In the genomic region with DNA sequence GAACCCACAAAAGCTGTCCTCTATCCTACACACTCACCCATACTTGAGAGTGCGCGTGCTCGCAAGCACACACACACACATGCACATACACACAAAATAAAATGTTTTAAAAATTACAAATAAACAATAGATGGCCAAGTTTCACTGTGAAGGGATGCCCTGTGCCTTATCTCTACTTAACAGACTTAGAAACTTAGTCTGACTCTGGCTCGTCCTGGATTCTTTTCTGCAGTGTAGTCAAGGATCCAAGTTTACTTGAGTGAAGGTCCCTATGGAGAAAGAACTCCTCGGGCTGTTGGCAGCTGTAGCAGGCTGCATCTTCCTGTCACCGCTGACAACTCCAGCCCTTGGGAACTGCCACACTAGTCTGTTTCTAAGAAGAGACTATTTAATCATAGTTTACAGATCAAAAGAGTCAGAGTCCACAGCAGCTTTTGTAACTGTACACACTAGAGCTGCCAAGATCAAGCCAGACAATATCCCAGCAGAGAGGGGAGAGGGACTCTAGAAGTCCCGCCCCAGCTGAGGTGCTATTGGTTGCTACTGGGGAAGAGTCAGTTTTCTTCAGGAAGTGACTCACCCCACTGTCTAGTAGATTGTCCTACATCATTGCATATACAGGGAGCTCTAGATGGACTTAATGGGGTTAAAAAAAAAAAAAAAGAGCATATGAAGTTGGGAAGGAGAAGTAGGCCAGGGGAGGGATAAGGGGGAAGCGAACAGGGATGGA, we compare ENCODE assay signal across 8 mouse cellular contexts. TPM values are rescaled to one million over a fixed set of nuclear protein-coding genes. Genes with fewer than 3 reads are reported as not detected.
DNase-seq lines count a peak whose midpoint lies in the region; ATAC-seq lines count a peak whose summit lies in the region.

No protein-coding gene starts in this region.

- H3K4me1 ChIP-seq in embryonic facial prominence, embryonic 11.5 days (ENCODE audit: control insufficient read depth, insufficient read depth, low read length), result no peaks in the 10 kb centered on the region
- peaks cover 11% of the 10 kb centered on the region for H3K4me1 ChIP-seq in embryonic facial prominence, embryonic 10.5 days
- no peaks in the 10 kb centered on the region for H3K4me1 ChIP-seq in kidney, embryonic 15.5 days
- peaks cover 52% of the 10 kb centered on the region for H3K4me1 ChIP-seq in megakaryocyte, embryonic 14.5 days
- no peaks in the 10 kb centered on the region for H3K4me1 ChIP-seq in midbrain, embryonic 13.5 days (replicated peaks)

- H3K36me3 ChIP-seq in embryonic facial prominence, embryonic 11.5 days (replicated peaks; ENCODE audit: control insufficient read depth, insufficient read depth, low read depth, low read length), result no peaks in the 10 kb centered on the region
- no peaks in the 10 kb centered on the region for H3K36me3 ChIP-seq in embryonic facial prominence, embryonic 10.5 days (replicated peaks)
- H3K36me3 ChIP-seq in kidney, embryonic 15.5 days, result no peaks in the 10 kb centered on the region
- no peaks in the 10 kb centered on the region for H3K36me3 ChIP-seq in megakaryocyte, embryonic 14.5 days (replicated peaks; ENCODE audit: low read length)
- H3K36me3 ChIP-seq in midbrain, embryonic 13.5 days, result no peaks in the 10 kb centered on the region

- intact Hi-C loops in gastrocnemius, postnatal 36 days (cut with DNase I), result no loop called here

- H3K9ac ChIP-seq in embryonic facial prominence, embryonic 11.5 days (replicated peaks; ENCODE audit: low read length), result no peak overlapping the region
- H3K9ac ChIP-seq in kidney, embryonic 15.5 days, result no peak overlapping the region
- no peak overlapping the region for H3K9ac ChIP-seq in midbrain, embryonic 13.5 days (replicated peaks)

- no peak overlapping the region for H3K4me2 ChIP-seq in embryonic facial prominence, embryonic 11.5 days (ENCODE audit: low read depth, low read length)
- no peak overlapping the region for H3K4me2 ChIP-seq in kidney, embryonic 15.5 days
- no peak overlapping the region for H3K4me2 ChIP-seq in midbrain, embryonic 13.5 days (replicated peaks)

- no peak overlapping the region for H3K4me3 ChIP-seq in embryonic facial prominence, embryonic 11.5 days (ENCODE audit: low read depth, low read length)
- H3K4me3 ChIP-seq in embryonic facial prominence, embryonic 10.5 days, result no peak overlapping the region
- no peak overlapping the region for H3K4me3 ChIP-seq in kidney, embryonic 15.5 days (replicated peaks)
- peak overlapping the region; percentile 46 for H3K4me3 ChIP-seq in megakaryocyte, embryonic 14.5 days (replicated peaks)
- H3K4me3 ChIP-seq in midbrain, embryonic 13.5 days (replicated peaks), result no peak overlapping the region

- H3K9me3 ChIP-seq in embryonic facial prominence, embryonic 11.5 days (replicated peaks; ENCODE audit: control insufficient read depth, low read length), result no peaks in the 10 kb centered on the region
- no peaks in the 10 kb centered on the region for H3K9me3 ChIP-seq in embryonic facial prominence, embryonic 10.5 days
- H3K9me3 ChIP-seq in kidney, embryonic 15.5 days (replicated peaks), result no peaks in the 10 kb centered on the region
- no peaks in the 10 kb centered on the region for H3K9me3 ChIP-seq in megakaryocyte, embryonic 14.5 days
- no peaks in the 10 kb centered on the region for H3K9me3 ChIP-seq in midbrain, embryonic 13.5 days

- ATAC-seq in embryonic facial prominence, embryonic 11.5 days (replicated peaks; ENCODE audit: insufficient number of reproducible peaks, low FRiP score, low TSS enrichment, low read depth), result no peak
- peak; percentile 52; the same call in 1 of the 2 replicates for ATAC-seq in kidney, embryonic 15.5 days (replicated peaks; ENCODE audit: low FRiP score)
- ATAC-seq in midbrain, embryonic 13.5 days, result no peak

- no peaks in the 10 kb centered on the region for H3K27me3 ChIP-seq in embryonic facial prominence, embryonic 11.5 days (ENCODE audit: control insufficient read depth, insufficient read depth, low read length)
- H3K27me3 ChIP-seq in embryonic facial prominence, embryonic 10.5 days (replicated peaks; ENCODE audit: low read depth, poor library complexity, severe bottlenecking), result no peaks in the 10 kb centered on the region
- no peaks in the 10 kb centered on the region for H3K27me3 ChIP-seq in kidney, embryonic 15.5 days
- no peaks in the 10 kb centered on the region for H3K27me3 ChIP-seq in megakaryocyte, embryonic 14.5 days (replicated peaks)
- H3K27me3 ChIP-seq in midbrain, embryonic 13.5 days, result no peaks in the 10 kb centered on the region

- WGBS in embryonic facial prominence, embryonic 11.5 days, result 81% methylated on average over 8 of the region's 8 CpGs
- WGBS in embryonic facial prominence, embryonic 10.5 days, result 84% methylated on average over 8 of the region's 8 CpGs
- WGBS in kidney, embryonic 15.5 days, result 81% methylated on average over 8 of the region's 8 CpGs
- 82% methylated on average over 8 of the region's 8 CpGs for WGBS in midbrain, embryonic 13.5 days

- DNase-seq in embryonic facial prominence, embryonic 11.5 days (ENCODE audit: low spot score), result peak; percentile 34
- no peak for DNase-seq in embryonic facial prominence, embryonic 10.5 days (ENCODE audit: low spot score)
- peak; percentile 34 for DNase-seq in ZHBTc4 (ENCODE audit: low read depth, low spot score)
- DNase-seq in gastrocnemius, postnatal 36 days, result peak; percentile 17 to 28
- no peak for DNase-seq in neural tube, embryonic 10.5 days (ENCODE audit: extremely low spot score, low spot score)

- no peak overlapping the region for H3K27ac ChIP-seq in embryonic facial prominence, embryonic 11.5 days (replicated peaks; ENCODE audit: low read depth, low read length)
- H3K27ac ChIP-seq in embryonic facial prominence, embryonic 10.5 days (replicated peaks), result no peak overlapping the region
- no peak overlapping the region for H3K27ac ChIP-seq in kidney, embryonic 15.5 days
- H3K27ac ChIP-seq in midbrain, embryonic 13.5 days, result no peak overlapping the region

RNA-seq across cellular contexts. Expression of gene Rbbp6, which starts 10.1 kb away (rescaled TPM):
- polyA plus RNA-seq in embryonic facial prominence, embryonic 11.5 days (2014; fragmentation: Nextera tagmentation; extraction: Ambion mirVana), result 37.3 and 43.2 TPM in 2 replicates
- polyA plus RNA-seq in embryonic facial prominence, embryonic 10.5 days (2016; fragmentation: Nextera tagmentation; extraction: Ambion mirVana), result 29.3 and 30.6 TPM in 2 replicates
- total RNA-seq in gastrocnemius, postnatal 36 days (2021), result 10 to 100 TPM; 21.2 to 26.4 TPM
- polyA plus RNA-seq in kidney, embryonic 15.5 days (2015; fragmentation: Nextera tagmentation; extraction: Ambion mirVana), result 30.6 and 31.9 TPM in 2 replicates
- polyA plus RNA-seq in megakaryocyte, embryonic 14.5 days (2012; ENCODE audit: insufficient read depth, low replicate concordance), result 9.4 and 48.6 TPM in 2 replicates
- polyA plus RNA-seq in midbrain, embryonic 13.5 days (2015; fragmentation: Nextera tagmentation; extraction: Ambion mirVana), result 31.3 and 34.1 TPM in 2 replicates

Comparison
In these comparisons a context has a peak if more than half of its experiments do, and no peak if none do; other contexts are left out.
1. DNase-seq: peak in embryonic facial prominence, embryonic 11.5 days (single experiment), ZHBTc4 (single experiment) and gastrocnemius, postnatal 36 days (2 of 2); none in embryonic facial prominence, embryonic 10.5 days (single experiment) and neural tube, embryonic 10.5 days (single experiment).